ENCODE assay signal across 9 mouse cellular contexts in the genomic region with DNA sequence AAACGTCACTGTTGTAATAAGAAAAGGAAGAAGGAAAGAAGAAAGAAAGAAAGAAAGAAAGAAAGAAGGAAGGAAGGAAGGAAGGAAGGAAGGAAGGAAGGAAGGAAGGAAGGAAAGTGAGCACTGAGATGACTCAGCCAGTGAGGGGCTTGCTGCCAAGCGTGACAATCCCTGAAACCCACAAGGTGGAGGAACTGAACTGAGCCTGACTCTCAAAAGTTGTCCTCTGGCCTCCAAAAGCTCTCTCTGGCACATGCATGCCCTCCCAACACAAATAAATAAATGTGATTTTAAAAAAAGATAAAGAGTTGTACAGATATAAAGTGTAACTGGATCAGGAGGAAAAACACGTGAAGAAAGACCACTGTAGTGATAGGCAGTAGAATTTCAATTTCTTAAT.
"Had no signal": no experiment of that assay in that cellular context is flagged by ENCODE, and none has a peak within 500 bp of the region (broad histone marks: within the 10 kb centered on the region; RNA-seq: fewer than 3 reads in every experiment).

No protein-coding gene starts in this region.

- DNase-seq: kidney, adult 9 months; kidney, postnatal 36 days; layer of hippocampus, adult 9-11 months; lung, postnatal 36 days; thymus, adult 18-20 months had no signal

- H3K27ac ChIP-seq: kidney, postnatal 0 days; limb, embryonic 10.5 days; neural tube, embryonic 12.5 days had no signal

- H3K4me3 ChIP-seq: limb, embryonic 10.5 days; liver, embryonic 15.5 days; neural tube, embryonic 12.5 days had no signal

- H3K27me3 ChIP-seq: liver, embryonic 15.5 days; neural tube, embryonic 12.5 days had no signal

- H3K9ac ChIP-seq: liver, embryonic 15.5 days; neural tube, embryonic 12.5 days had no signal

- H3K4me2 ChIP-seq: neural tube, embryonic 12.5 days had no signal

- H3K9me3 ChIP-seq: limb, embryonic 10.5 days; liver, embryonic 15.5 days; neural tube, embryonic 12.5 days had no signal

- H3K36me3 ChIP-seq: limb, embryonic 10.5 days; liver, embryonic 15.5 days; neural tube, embryonic 12.5 days had no signal
